Mouse (Mus musculus): ENCODE results near the gene Map7d1.

Map7d1 gene

GRCm38 (mm10) chr4:126251655-126252254, 4.4 kb downstream of the Map7d1 start:
- in situ Hi-C loops (cut with MboI; ENCODE audit: low pct_unique_long_range_greater_than_20kb in 1 of 2, low sequenced_read_pairs in 2 of 2, unreplicated experiment in 1 of 2) = no loop called here

GRCm38 (mm10) chr4:126250659-126251058, 5.5 kb downstream of the Map7d1 start:
- in situ Hi-C loops (cut with MboI; ENCODE audit: low pct_unique_long_range_greater_than_20kb in 1 of 2, low sequenced_read_pairs in 2 of 2, unreplicated experiment in 1 of 2) = no loop called here

- in situ Hi-C loops (cut with MboI; ENCODE audit: low pct_unique_long_range_greater_than_20kb in 1 of 2, low sequenced_read_pairs in 2 of 2, unreplicated experiment in 1 of 2) = no loop called here
These were observed 7.8 kb downstream of the Map7d1 start for GRCm38 (mm10) chr4:126248261-126248868.

GRCm38 (mm10) chr4:126246202-126246889, 9.8 kb downstream of the Map7d1 start:
- in situ Hi-C loops (cut with MboI; ENCODE audit: low pct_unique_long_range_greater_than_20kb in 1 of 2, low sequenced_read_pairs in 2 of 2, unreplicated experiment in 1 of 2) = no loop called here

- in situ Hi-C loops (cut with MboI; ENCODE audit: low pct_unique_long_range_greater_than_20kb in 1 of 2, low sequenced_read_pairs in 2 of 2, unreplicated experiment in 1 of 2) = no loop called here
These were observed 13.6 kb downstream of the Map7d1 start for GRCm38 (mm10) chr4:126242510-126242909.

GRCm38 (mm10) chr4:126241956-126242355, 14.2 kb downstream of the Map7d1 start:
- in situ Hi-C loops (cut with MboI; ENCODE audit: low pct_unique_long_range_greater_than_20kb in 1 of 2, low sequenced_read_pairs in 2 of 2, unreplicated experiment in 1 of 2) = no loop called here

GRCm38 (mm10) chr4:126239862-126240475, 16.2 kb downstream of the Map7d1 start:
- in situ Hi-C loops (cut with MboI; ENCODE audit: low pct_unique_long_range_greater_than_20kb in 1 of 2, low sequenced_read_pairs in 2 of 2, unreplicated experiment in 1 of 2) = no loop called here

- in situ Hi-C loops (cut with MboI; ENCODE audit: low pct_unique_long_range_greater_than_20kb in 1 of 2, low sequenced_read_pairs in 2 of 2, unreplicated experiment in 1 of 2) = no loop called here
These were observed 18.4 kb downstream of the Map7d1 start for GRCm38 (mm10) chr4:126237721-126238242.

- in situ Hi-C loops (cut with MboI; ENCODE audit: low pct_unique_long_range_greater_than_20kb in 1 of 2, low sequenced_read_pairs in 2 of 2, unreplicated experiment in 1 of 2) = no loop called here
These were observed 19.5 kb downstream of the Map7d1 start for GRCm38 (mm10) chr4:126236467-126237280.

GRCm38 (mm10) chr4:126235191-126235590, 21.0 kb downstream of the Map7d1 start:
- in situ Hi-C loops (cut with MboI; ENCODE audit: low pct_unique_long_range_greater_than_20kb in 1 of 2, low sequenced_read_pairs in 2 of 2, unreplicated experiment in 1 of 2) = no loop called here

GRCm38 (mm10) chr4:126234496-126235175, 21.5 kb downstream of the Map7d1 start:
- in situ Hi-C loops (cut with MboI; ENCODE audit: low pct_unique_long_range_greater_than_20kb in 1 of 2, low sequenced_read_pairs in 2 of 2, unreplicated experiment in 1 of 2) = no loop called here

GRCm38 (mm10) chr4:126233676-126234308, 22.4 kb downstream of the Map7d1 start:
- in situ Hi-C loops (cut with MboI; ENCODE audit: low pct_unique_long_range_greater_than_20kb in 1 of 2, low sequenced_read_pairs in 2 of 2, unreplicated experiment in 1 of 2) = no loop called here

GRCm38 (mm10) chr4:126229900-126230299, 26.2 kb downstream of the Map7d1 start:
- in situ Hi-C loops (cut with MboI; ENCODE audit: low pct_unique_long_range_greater_than_20kb in 1 of 2, low sequenced_read_pairs in 2 of 2, unreplicated experiment in 1 of 2) = loop anchor here (5.0 to 10.0 kb wide), 3 partner anchors 32 to 77 kb away; partner anchors contain the start of gene Trappc3 (in 2 of the 2)

- in situ Hi-C loops (cut with MboI; ENCODE audit: low pct_unique_long_range_greater_than_20kb in 1 of 2, low sequenced_read_pairs in 2 of 2, unreplicated experiment in 1 of 2) = loop anchor here (5.0 to 10.0 kb wide), 3 partner anchors 34 to 79 kb away; partner anchors contain the start of gene Trappc3 (in 2 of the 2)
These were observed 28.0 kb downstream of the Map7d1 start for GRCm38 (mm10) chr4:126228144-126228543.

GRCm38 (mm10) chr4:126227077-126227761, 28.9 kb downstream of the Map7d1 start:
- in situ Hi-C loops (cut with MboI; ENCODE audit: low pct_unique_long_range_greater_than_20kb in 1 of 2, low sequenced_read_pairs in 2 of 2, unreplicated experiment in 1 of 2) = loop anchor here (5.0 to 10.0 kb wide), 3 partner anchors 35 to 80 kb away; partner anchors contain the start of gene Trappc3 (in 2 of the 2)

GRCm38 (mm10) chr4:126226640-126227039, 29.5 kb downstream of the Map7d1 start:
- in situ Hi-C loops (cut with MboI; ENCODE audit: low pct_unique_long_range_greater_than_20kb in 1 of 2, low sequenced_read_pairs in 2 of 2, unreplicated experiment in 1 of 2) = loop anchor here (5.0 to 10.0 kb wide), 3 partner anchors 36 to 81 kb away; partner anchors contain the start of gene Trappc3 (in 2 of the 2)

Data from mouse embryonic stem cell (cell line).